Mouse (Mus musculus): ENCODE data around the gene Setd5.

The Setd5 gene

GRCm38 (mm10) chr6:113076686-113077516 is at the start of gene Setd5:
TSS of gene Setd5 (plus strand) at chr6:113077365.
- peak; percentile 99 for DNase-seq

- DNase-seq, result no peak
Observed at GRCm38 (mm10) chr6:113027446-113027845, 49.7 kb upstream of the Setd5 start.

GRCm38 (mm10) chr6:113029006-113029405 is 48.2 kb upstream of the Setd5 start:
- no peak for DNase-seq

- no peak for DNase-seq
Observed at GRCm38 (mm10) chr6:113030553-113030952, 46.6 kb upstream of the Setd5 start.

- DNase-seq, result no peak
Observed at GRCm38 (mm10) chr6:113030970-113031660, 46.0 kb upstream of the Setd5 start.

- DNase-seq, result no peak
Observed at GRCm38 (mm10) chr6:113032121-113032520, 45.0 kb upstream of the Setd5 start.

- no peak for DNase-seq
Observed at GRCm38 (mm10) chr6:113033185-113033584, 44.0 kb upstream of the Setd5 start.

- DNase-seq, result no peak
Observed at GRCm38 (mm10) chr6:113034466-113034865, 42.7 kb upstream of the Setd5 start.

GRCm38 (mm10) chr6:113036463-113037175 is 40.5 kb upstream of the Setd5 start:
- DNase-seq, result no peak

GRCm38 (mm10) chr6:113037946-113038734 is 39.0 kb upstream of the Setd5 start:
- DNase-seq, result peak; percentile 68 to 83

- no peak for DNase-seq
Observed at GRCm38 (mm10) chr6:113038735-113039058, 38.5 kb upstream of the Setd5 start.

- DNase-seq, result no peak
Observed at GRCm38 (mm10) chr6:113040319-113040718, 36.8 kb upstream of the Setd5 start.

- no peak for DNase-seq
Observed at GRCm38 (mm10) chr6:113041215-113041990, 35.8 kb upstream of the Setd5 start.

GRCm38 (mm10) chr6:113045575-113045974 is 31.6 kb upstream of the Setd5 start:
- DNase-seq, result no peak

- DNase-seq, result peak; percentile 98 to 99
Observed at GRCm38 (mm10) chr6:113046041-113046975, 30.9 kb upstream of the Setd5 start, which contains the start of gene Thumpd3. TSS of gene Thumpd3 (plus strand) at chr6:113046225.

- DNase-seq, result no peak
Observed at GRCm38 (mm10) chr6:113047016-113047746, 30.0 kb upstream of the Setd5 start.

- no peak for DNase-seq
Observed at GRCm38 (mm10) chr6:113048371-113048770, 28.8 kb upstream of the Setd5 start.

GRCm38 (mm10) chr6:113049159-113049558 is 28.0 kb upstream of the Setd5 start:
- no peak for DNase-seq

- DNase-seq, result no peak
Observed at GRCm38 (mm10) chr6:113052972-113053371, 24.2 kb upstream of the Setd5 start.

GRCm38 (mm10) chr6:113054552-113055107 is 22.5 kb upstream of the Setd5 start:
- DNase-seq, result no peak
